Mouse (Mus musculus) stomach, embryonic 14.5 days (tissue): ENCODE results near the gene Nit2. TPM values are rescaled to one million over a fixed set of nuclear protein-coding genes. Genes with fewer than 3 reads are reported as not detected.

Experiments
- ATAC-seq: fragments of 200-750 bp; cut with Nextera tagmentation; 2 replicates; pipeline ENCODE4 v1.8.0; 2017; ENCODE audit warnings: low read depth, moderate TSS enrichment; ENCODE audit not compliant: insufficient number of reproducible peaks, insufficient read depth, low FRiP score
- H3K27ac ChIP-seq: fragments of 300-500 bp; sonication (generic); 2 replicates; pipeline ENCODE4 v1.5.1; 2014; ENCODE audit warnings: mild to moderate bottlenecking, low read length, moderate library complexity, mixed read lengths
- H3K27me3 ChIP-seq: fragments of 300-500 bp; sonication (generic); 2 replicates; pipeline ENCODE4 v1.6.1; 2014; ENCODE audit warnings: low read length, control low read depth, mixed read lengths; ENCODE audit not compliant: control insufficient read depth, insufficient read depth
- H3K36me3 ChIP-seq: fragments of 300-500 bp; sonication (generic); 2 replicates; pipeline ENCODE4 v1.6.1; 2014; ENCODE audit warnings: mild to moderate bottlenecking, control low read depth, low read length, moderate library complexity, mixed read lengths; ENCODE audit not compliant: control insufficient read depth, insufficient read depth
- H3K4me1 ChIP-seq: fragments of 300-500 bp; sonication (generic); 2 replicates; pipeline ENCODE4 v1.6.1; 2014; ENCODE audit warnings: low read length, control low read depth, mixed read lengths; ENCODE audit not compliant: control insufficient read depth, insufficient read depth
- H3K4me2 ChIP-seq: fragments of 300-500 bp; sonication (generic); replicated peaks from 2 replicates; pipeline ENCODE4 v1.6.1; 2014; ENCODE audit warnings: low read depth, low read length, control low read depth
- H3K4me3 ChIP-seq: fragments of 300-500 bp; sonication (generic); 2 replicates; pipeline ENCODE4 v1.5.1; 2014; ENCODE audit warnings: low read depth, low read length, control low read depth
- H3K9ac ChIP-seq: fragments of 300-500 bp; sonication (generic); replicated peaks from 2 replicates; pipeline ENCODE4 v1.6.1; 2014; ENCODE audit warnings: low read depth, mild to moderate bottlenecking, control low read depth, low read length, moderate library complexity, mixed read lengths
- H3K9me3 ChIP-seq: fragments of 300-500 bp; sonication (generic); 2 replicates; pipeline ENCODE4 v1.6.1; 2016; ENCODE audit warnings: low read depth, low read length, control low read depth; ENCODE audit not compliant: control insufficient read depth
- WGBS: fragments of 180-500 bp; shearing (Covaris S2); extraction: QIAGEN DNeasy Blood & Tissue Kit; methylation state at CpG from one replicate; pipeline ENCODE4 v1.1.7; 2014; 5-methylcytosine and 5-hydroxymethylcytosine counted together
- polyA plus RNA-seq: library from polyadenylated mRNA; unstranded; fragments of >200 nt; fragmentation: Nextera tagmentation; extraction: Ambion mirVana; gene quantifications from 2 replicates; pipeline ENCODE4 v1.2.1, GENCODE M21; 2014

The Nit2 gene
- 84.7 and 88.0 TPM in 2 replicates for polyA plus RNA-seq

DNA sequence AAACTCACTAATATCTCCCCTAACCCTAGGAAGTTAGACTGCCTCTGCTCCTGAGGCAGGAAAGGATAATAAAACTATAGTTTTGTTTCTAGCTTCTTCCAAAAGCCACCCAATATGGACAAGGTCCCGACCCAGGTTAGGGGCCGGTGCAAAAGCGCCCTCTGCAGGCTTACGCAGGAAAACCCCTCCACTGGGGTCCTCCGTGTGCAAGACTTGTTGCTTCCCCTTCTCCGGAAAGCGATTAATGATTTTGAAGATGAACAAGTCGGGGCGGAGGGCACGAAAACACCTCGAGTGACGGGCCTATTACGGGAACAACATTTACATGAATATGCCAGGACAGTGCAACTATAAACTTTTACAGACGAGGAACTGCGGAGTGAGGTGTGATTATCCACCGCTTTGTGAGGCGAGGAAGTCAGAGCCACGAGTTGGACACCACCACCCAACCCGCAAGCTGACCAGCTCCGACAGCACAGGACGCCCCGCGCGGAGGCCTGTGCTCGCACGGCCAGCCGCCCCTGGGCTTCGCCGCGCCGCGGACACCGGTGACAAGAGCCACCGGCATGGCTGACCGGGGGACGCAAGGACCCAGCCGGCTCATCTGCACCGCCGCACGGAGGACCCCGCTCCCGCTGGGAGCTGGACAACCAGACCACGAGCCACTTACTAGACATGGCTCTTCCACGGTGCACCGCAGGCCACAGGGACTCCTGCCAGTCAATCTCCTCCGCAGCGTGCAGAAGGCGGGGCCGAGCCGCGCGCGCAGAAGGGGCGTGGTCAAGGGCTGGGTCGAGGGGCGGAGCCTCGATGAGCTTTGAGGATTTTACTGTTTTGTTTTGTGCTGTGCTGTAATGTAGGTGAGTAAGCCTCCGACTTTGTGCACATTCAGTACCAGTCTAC, at the start of gene Nit2:
Nit2 (minus strand) TSS at position 731 of the 903 bp plus-strand sequence.
- under 1% methylated on average over 58 of the region's 58 CpGs for WGBS
- H3K4me2 ChIP-seq = peak within 1 kb of the TSS; percentile 62
- ATAC-seq = peak; percentile 96
- peaks cover 11% of the 10 kb centered on the region for H3K36me3 ChIP-seq
- H3K27ac ChIP-seq = peak within 1 kb of the TSS; percentile 93
- peak within 1 kb of the TSS; percentile 88 for H3K9ac ChIP-seq
- H3K4me3 ChIP-seq = peak within 1 kb of the TSS; percentile 80
- no peaks in the 10 kb centered on the region for H3K27me3 ChIP-seq
- no peaks in the 10 kb centered on the region for H3K4me1 ChIP-seq
- H3K9me3 ChIP-seq = no peaks in the 10 kb centered on the region

DNA sequence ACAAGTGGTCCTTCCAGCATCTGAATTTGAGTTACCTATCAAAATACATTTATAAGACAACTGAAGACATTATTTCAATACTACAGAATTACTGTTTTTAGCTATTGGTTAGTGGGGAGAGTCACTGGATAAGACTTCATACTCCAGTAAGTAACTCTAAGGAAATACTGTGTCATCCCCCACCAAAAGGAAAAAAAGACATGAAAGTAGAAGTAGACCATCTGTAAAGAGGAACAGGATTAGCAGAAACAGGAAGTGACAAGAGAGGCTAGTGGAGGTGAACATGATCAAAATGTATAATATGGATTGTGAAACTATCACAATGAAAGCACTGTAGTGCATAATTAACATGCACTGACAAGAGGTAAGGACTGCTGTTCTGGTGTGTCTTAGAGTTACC, 48.8 kb upstream of the Nit2 start:
- Histone ChIP-seq H3K27me3 (no peaks in the 10 kb centered on the region), H3K27ac (no peak overlapping the region), H3K4me1 (no peaks in the 10 kb centered on the region), H3K4me3 (no peak overlapping the region), H3K4me2 (no peak overlapping the region), H3K9me3 (no peaks in the 10 kb centered on the region), H3K36me3 (peaks cover 24% of the 10 kb centered on the region), H3K9ac (no peak overlapping the region)
- no peak for ATAC-seq

DNA sequence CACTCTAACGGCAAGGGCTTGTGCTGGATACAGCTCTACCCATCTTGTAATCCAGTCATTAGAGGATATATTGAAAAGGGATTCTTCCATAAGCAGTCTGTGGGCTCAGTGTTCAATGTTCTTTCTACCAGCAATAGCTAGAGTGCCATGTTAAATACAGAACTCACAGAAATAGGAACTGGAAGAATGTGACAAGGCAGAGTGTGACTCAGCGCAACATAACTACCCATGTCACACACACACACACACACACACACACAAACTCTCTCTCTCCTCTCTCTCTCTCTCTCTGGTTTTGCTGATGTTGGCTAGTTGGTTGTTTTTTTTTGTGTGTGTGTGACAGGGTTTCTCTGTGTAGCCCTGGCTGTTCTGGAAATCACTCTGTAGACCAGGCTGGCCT, 43.9 kb upstream of the Nit2 start:
- H3K9me3 ChIP-seq = no peaks in the 10 kb centered on the region
- H3K4me1 ChIP-seq = no peaks in the 10 kb centered on the region
- H3K27me3 ChIP-seq = no peaks in the 10 kb centered on the region
- H3K4me3 ChIP-seq = no peak overlapping the region
- no peak for ATAC-seq
- H3K4me2 ChIP-seq = no peak overlapping the region
- peaks cover 23% of the 10 kb centered on the region for H3K36me3 ChIP-seq
- WGBS = 95% methylated on average over 2 of the region's 2 CpGs
- H3K9ac ChIP-seq = no peak overlapping the region
- H3K27ac ChIP-seq = no peak overlapping the region

DNA sequence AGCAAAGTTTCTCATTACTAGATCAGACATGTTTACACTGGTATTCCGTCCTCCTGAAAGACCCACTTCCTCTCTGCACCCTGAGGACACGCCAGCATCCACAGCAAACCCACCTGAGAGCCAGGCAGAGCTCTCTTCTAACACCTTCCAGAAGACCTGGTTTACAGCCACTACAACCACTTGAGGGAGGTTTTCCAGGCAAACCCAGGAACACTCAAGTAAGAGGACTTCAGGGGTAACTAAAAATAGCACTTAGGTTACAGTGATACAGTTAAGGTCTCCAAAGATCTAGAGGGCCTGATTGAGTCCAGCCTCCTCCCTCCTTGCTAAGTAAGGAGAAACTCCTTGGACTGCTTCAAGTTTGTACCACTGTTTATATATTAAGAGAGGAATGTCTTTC, 41.2 kb upstream of the Nit2 start:
- Histone ChIP-seq H3K9me3 (no peaks in the 10 kb centered on the region), H3K4me1 (no peaks in the 10 kb centered on the region), H3K27ac (no peak overlapping the region), H3K36me3 (peaks cover 19% of the 10 kb centered on the region), H3K4me3 (no peak overlapping the region), H3K27me3 (no peaks in the 10 kb centered on the region), H3K9ac (no peak overlapping the region), H3K4me2 (no peak overlapping the region)
- no peak for ATAC-seq
- WGBS = 82% methylated on average over 2 of the region's 2 CpGs

DNA sequence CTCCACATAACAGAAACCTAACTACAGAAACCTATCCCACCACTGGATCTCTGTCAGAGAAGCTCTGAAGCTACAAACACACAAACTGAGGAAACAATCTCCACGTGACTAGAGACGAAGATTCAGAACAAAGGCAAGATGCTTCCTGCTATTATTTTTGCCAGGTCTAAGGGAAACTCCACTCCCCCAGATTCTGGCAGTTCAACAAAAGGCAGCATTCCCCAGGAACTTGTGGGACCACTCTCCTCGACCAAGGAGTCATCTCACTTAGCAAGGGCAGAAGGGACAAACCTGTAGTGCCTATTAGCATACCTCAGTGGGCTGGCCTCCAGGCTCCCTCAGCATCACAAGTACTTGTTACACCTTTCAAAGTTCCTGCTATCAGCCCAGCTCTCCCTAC, 30.1 kb upstream of the Nit2 start:
- Histone ChIP-seq H3K4me3 (no peak overlapping the region), H3K4me1 (no peaks in the 10 kb centered on the region), H3K9ac (no peak overlapping the region), H3K4me2 (no peak overlapping the region), H3K27ac (no peak overlapping the region), H3K36me3 (peaks cover 6% of the 10 kb centered on the region), H3K9me3 (no peaks in the 10 kb centered on the region), H3K27me3 (no peaks in the 10 kb centered on the region)
- WGBS = 63% methylated on average over 3 of the region's 3 CpGs
- ATAC-seq = no peak

DNA sequence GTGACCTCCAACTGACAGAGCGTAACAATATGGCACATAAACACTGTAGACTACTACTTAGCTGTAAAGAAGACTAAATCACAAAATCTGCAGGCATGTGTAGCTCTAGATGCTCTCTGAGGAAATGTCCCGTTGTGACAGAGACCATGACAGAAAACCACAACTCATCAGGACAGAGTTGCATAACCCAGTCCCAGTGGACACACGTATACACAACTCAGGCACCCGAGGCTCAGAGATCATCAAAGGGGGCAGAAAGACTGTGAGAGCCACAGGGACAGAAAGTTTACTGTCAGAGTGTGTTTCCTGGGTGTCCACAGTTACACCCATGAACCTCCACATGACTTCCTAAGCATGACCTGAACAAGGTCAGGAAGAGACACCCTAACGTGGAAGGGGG, 29.4 kb upstream of the Nit2 start:
- no peak overlapping the region for H3K9ac ChIP-seq
- no peak overlapping the region for H3K27ac ChIP-seq
- H3K9me3 ChIP-seq = no peaks in the 10 kb centered on the region
- no peak overlapping the region for H3K4me3 ChIP-seq
- peaks cover 13% of the 10 kb centered on the region for H3K36me3 ChIP-seq
- no peak overlapping the region for H3K4me2 ChIP-seq
- WGBS = 88% methylated on average over 5 of the region's 5 CpGs
- H3K4me1 ChIP-seq = no peaks in the 10 kb centered on the region
- ATAC-seq = no peak
- H3K27me3 ChIP-seq = no peaks in the 10 kb centered on the region

DNA sequence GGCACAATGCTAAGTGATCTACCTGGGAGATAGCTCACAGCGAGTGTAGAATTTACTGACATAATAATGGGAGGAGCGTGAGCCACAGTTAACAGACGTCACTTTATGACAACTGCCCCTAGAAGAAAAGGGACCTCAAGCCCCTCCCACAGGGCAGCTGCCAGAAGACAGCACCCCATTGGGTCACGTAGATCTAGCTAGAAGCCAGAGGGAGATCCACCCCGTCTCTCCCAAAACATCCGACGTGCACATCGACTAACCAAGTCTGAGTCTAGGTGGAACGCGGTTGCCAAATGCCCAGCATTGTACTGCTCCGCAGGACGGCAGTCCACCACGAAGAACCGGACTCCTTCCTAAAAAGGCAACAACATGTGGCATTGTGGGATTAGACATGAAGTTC, 24.1 kb upstream of the Nit2 start:
- Histone ChIP-seq H3K9me3 (no peaks in the 10 kb centered on the region), H3K4me3 (no peak overlapping the region), H3K9ac (no peak overlapping the region), H3K4me1 (no peaks in the 10 kb centered on the region), H3K27me3 (no peaks in the 10 kb centered on the region), H3K36me3 (peaks cover 25% of the 10 kb centered on the region), H3K4me2 (no peak overlapping the region), H3K27ac (no peak overlapping the region)
- WGBS = 92% methylated on average over 14 of the region's 14 CpGs
- no peak for ATAC-seq

DNA sequence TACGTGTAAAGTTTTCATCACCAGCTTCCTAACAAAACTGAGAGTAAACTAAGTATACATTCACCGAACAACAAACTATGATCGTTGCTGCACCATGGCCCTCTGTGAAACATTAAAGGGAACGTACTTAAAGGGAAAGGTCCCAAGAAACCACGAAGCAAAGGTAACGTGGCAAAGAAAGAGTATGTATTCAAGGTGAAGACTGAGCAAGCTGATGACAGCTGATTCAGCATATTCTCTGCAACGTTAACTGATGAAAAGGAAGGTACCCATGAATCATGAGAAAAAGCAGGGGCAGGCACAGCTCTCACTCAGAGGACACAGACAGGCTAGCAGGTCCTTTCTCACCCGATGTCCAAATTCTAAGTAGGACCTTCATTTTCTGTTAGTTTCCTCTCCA, 23.2 kb upstream of the Nit2 start:
- no peak overlapping the region for H3K4me3 ChIP-seq
- WGBS = 86% methylated on average over 8 of the region's 8 CpGs
- no peaks in the 10 kb centered on the region for H3K27me3 ChIP-seq
- no peak overlapping the region for H3K27ac ChIP-seq
- H3K9me3 ChIP-seq = no peaks in the 10 kb centered on the region
- no peak overlapping the region for H3K9ac ChIP-seq
- H3K4me1 ChIP-seq = no peaks in the 10 kb centered on the region
- H3K36me3 ChIP-seq = peaks cover 25% of the 10 kb centered on the region
- no peak for ATAC-seq
- H3K4me2 ChIP-seq = no peak overlapping the region

DNA sequence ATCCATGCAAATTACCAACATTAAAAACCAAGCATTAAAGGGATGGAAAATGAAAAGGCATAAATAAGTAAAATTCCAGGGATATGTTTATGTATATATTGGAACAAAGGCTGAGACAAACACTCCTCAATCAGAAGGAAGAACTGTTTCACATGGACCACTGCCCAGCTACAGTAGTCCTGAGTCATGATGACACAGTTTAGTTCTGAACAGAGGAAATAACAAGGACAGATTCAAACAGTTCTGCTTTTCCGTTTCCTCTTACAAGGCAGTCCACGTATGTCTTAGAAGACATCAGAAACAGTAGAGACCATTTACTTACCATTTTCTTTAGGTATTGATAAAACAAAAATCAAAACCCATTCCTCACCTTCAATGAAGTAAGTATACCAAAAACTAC, 22.4 kb upstream of the Nit2 start:
- Histone ChIP-seq H3K27ac (no peak overlapping the region), H3K9ac (no peak overlapping the region), H3K4me3 (no peak overlapping the region), H3K36me3 (peaks cover 25% of the 10 kb centered on the region), H3K9me3 (no peaks in the 10 kb centered on the region), H3K4me1 (no peaks in the 10 kb centered on the region), H3K27me3 (no peaks in the 10 kb centered on the region), H3K4me2 (no peak overlapping the region)
- ATAC-seq = no peak
- WGBS = 83% methylated on average over 2 of the region's 2 CpGs
